Mouse (Mus musculus): ENCODE measurements at regions not wholly inside any gene's neighbourhood (a gene's known extent, or its start where the extent isn't known, plus 50 kb on each side); places are given as distances from the start of the nearest gene placed in this dataset.

DNA sequence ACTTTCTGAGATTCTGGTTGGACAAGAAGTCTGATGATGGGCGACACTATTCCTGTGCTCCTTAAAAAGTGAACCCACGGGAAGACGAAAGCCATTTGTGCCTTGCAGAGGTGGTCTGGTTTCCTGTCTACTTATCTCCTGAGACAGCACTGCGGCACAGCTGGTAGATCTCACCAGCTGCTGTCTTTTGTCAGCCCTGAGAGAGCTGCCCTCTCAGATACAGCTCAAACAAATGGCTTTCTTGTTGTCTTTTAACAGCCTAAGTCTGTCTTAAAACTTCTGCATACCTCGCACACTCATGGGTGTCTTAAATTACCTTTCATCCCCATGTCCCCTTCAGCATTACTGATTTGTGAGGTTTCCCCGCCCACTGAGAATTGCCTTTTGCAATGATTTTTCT, 147.2 kb upstream of the Plcxd3 start:
- TF ChIP-seq CTCF (IDR thresholded peaks at IDR 0.05; ENCODE audit: insufficient read depth, low read depth, low read length): no peak
- no peak for TF ChIP-seq POLR2A (IDR thresholded peaks at IDR 0.05; ENCODE audit: insufficient read depth, low read depth, low read length)
